Comparison of ENCODE assay signal across 19 mouse cellular contexts in genomic region chr12:6367611-6368010, GRCm38 (mm10).
"Had no signal": no experiment of that assay in that cellular context is flagged by ENCODE, and none has a peak within 500 bp of the region (broad histone marks: within the 10 kb centered on the region; RNA-seq: fewer than 3 reads in every experiment).

No protein-coding gene starts in this region.

- ATAC-seq: liver, postnatal 0 days; lung, postnatal 0 days; midbrain, embryonic 13.5 days; midbrain, embryonic 16.5 days had no signal

- H3K4me2 ChIP-seq: liver, embryonic 13.5 days; liver, embryonic 15.5 days; lung, embryonic 15.5 days; midbrain, embryonic 11.5 days; midbrain, embryonic 13.5 days; neural tube, embryonic 13.5 days; neural tube, embryonic 15.5 days had no signal

- H3K9ac ChIP-seq: liver, embryonic 13.5 days; liver, embryonic 15.5 days; liver, postnatal 0 days; lung, embryonic 15.5 days; midbrain, embryonic 13.5 days; neural tube, embryonic 13.5 days; neural tube, embryonic 15.5 days had no signal

- DNase-seq: liver, embryonic 13.5 days; liver, postnatal 0 days; lung, adult 2 months; lung, postnatal 4 days; right cerebral cortex, postnatal 25 days; right cerebral cortex, postnatal 4 days; spleen, adult 18-20 months; thymus, adult 18-20 months; thymus, postnatal 14 days; thymus, postnatal 36 days had no signal

- H3K27ac ChIP-seq: liver, embryonic 13.5 days; liver, embryonic 15.5 days; lung, embryonic 15.5 days; midbrain, embryonic 13.5 days; neural tube, embryonic 13.5 days; neural tube, embryonic 15.5 days had no signal

- H3K9me3 ChIP-seq: liver, embryonic 13.5 days; liver, embryonic 15.5 days; lung, embryonic 15.5 days; midbrain, embryonic 13.5 days; neural tube, embryonic 13.5 days; neural tube, embryonic 15.5 days had no signal

- H3K4me3 ChIP-seq: liver, embryonic 13.5 days; liver, embryonic 15.5 days; lung, embryonic 15.5 days; midbrain, embryonic 13.5 days; myocyte; neural tube, embryonic 13.5 days; neural tube, embryonic 15.5 days had no signal

- H3K36me3 ChIP-seq: liver, embryonic 13.5 days; liver, embryonic 15.5 days; lung, embryonic 15.5 days; midbrain, embryonic 13.5 days; neural tube, embryonic 13.5 days; neural tube, embryonic 15.5 days had no signal

- H3K27me3 ChIP-seq: liver, embryonic 13.5 days; liver, embryonic 15.5 days; lung, embryonic 15.5 days; midbrain, embryonic 13.5 days; neural tube, embryonic 13.5 days; neural tube, embryonic 15.5 days had no signal

- H3K4me1 ChIP-seq: liver, embryonic 13.5 days; liver, embryonic 15.5 days; lung, embryonic 15.5 days; midbrain, embryonic 13.5 days; neural tube, embryonic 13.5 days; neural tube, embryonic 15.5 days had no signal
